Mouse (Mus musculus): Measurements from ENCODE around the gene Efcab9.

Efcab9 gene

DNA sequence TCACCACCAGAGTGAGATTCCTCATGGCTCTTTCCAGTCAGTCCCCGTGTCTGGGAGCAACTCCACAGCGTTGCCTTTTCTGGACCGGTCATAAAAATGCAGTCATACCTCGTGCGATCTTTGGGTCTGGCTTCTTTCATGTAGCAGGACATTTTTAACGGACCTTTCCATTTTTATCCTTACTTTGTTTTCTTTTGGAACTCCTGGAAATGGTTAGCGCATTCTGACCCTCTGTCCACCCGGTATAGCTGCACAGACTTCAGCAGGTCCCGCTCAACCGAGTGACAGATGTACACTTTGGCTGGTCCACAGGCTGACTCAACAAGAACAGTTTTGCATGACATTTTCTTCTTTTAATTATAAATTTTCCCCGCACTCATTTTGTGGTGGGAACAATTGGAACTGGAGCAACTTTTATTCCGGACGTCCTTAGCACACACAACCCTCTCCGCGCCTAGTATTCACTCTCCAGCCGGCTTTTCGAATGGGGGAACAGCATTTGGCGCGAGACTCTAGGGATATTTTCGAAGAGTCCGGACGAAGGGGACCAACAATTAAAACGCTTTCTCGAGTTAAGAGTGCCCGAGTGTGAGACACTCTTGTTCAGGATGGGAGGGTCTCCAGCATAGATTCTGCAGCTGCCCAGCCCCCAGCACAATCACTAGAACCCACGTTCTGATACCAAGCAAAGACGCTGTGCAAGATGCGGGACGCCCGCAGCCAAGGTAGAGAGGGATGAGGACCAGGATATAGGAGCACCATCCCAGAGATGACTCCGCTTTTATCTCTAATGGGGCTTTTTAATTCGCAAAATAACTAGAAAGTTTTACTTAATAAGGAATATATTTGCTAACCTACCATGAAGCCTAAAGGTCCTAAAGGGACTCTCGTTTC is at the start of gene Efcab9:
Gene Efcab9 (minus strand): TSS at position 211 of the 894 bp plus-strand sequence.
- in situ Hi-C loops (cut with MboI, MseI): loop anchor here (5.0 kb wide), 1 partner anchor 45 kb away; no protein-coding TSS in a partner anchor

DNA sequence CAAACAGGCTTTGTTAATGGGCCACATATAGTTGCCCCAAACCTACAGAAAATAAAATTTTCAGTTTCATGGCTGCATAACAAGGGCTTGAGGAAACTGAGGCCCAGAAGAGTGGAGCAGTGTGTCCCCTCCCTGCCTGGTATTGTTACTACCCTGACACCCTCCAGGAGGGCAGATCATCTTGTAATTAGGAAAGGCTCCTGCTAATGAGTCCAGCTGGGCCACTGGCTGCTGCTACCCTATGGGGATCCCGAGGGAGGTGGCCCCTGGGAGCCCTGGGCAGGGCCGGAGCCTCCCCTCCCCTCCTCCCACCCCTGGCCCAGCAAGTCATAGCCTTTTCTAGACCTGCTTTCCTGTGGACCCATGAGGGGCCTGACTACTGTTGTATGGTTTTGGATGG is 49.1 kb upstream of the Efcab9 start:
- in situ Hi-C loops (cut with MboI, MseI): no loop called here

GRCm38 (mm10) chr11:32580305-32580947 is 48.5 kb upstream of the Efcab9 start:
- in situ Hi-C loops (cut with MboI, MseI): no loop called here

DNA sequence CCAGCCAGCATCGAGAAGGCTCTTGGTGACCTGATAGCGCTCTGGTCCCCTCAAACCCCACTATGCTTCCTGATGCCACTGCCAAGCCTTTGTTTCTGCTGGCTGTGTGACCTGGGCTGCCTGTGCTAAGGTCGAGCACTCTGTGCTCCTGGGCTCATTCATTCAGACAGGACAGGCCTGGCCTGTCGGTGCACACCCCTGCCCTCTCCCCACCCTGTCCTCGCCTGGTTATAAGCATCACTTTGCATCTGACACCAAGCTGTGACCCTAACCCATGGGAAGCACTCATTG is 44.8 kb upstream of the Efcab9 start:
- in situ Hi-C loops (cut with MboI, MseI): loop anchor here (5.0 kb wide), 1 partner anchor 44 kb away; the partner anchor contains the start of genes Efcab9 and Stk10

GRCm38 (mm10) chr11:32575964-32576759 is 44.3 kb upstream of the Efcab9 start:
- in situ Hi-C loops (cut with MboI, MseI): loop anchor here (5.0 kb wide), 1 partner anchor 44 kb away; the partner anchor contains the start of genes Efcab9 and Stk10

DNA sequence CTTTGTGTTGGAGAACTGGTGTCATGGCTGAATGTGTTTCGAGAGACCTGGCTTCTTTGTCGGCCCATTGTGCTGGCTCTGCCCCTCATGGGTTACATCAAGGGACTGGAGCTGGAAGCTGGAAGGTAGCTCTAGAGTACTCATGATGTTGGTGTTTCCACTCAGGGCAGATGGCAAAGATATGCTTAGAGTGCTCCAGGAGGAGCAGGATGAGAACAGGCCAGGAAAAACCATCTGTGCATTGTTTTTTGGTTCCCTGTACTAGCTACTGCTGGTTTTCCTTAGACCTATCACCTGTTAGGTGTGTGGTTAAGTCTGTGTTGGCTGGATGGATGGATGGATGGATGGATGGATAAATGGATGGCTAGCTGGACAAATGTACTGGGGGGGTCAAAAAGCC is 41.8 kb upstream of the Efcab9 start:
- in situ Hi-C loops (cut with MboI, MseI): no loop called here

DNA sequence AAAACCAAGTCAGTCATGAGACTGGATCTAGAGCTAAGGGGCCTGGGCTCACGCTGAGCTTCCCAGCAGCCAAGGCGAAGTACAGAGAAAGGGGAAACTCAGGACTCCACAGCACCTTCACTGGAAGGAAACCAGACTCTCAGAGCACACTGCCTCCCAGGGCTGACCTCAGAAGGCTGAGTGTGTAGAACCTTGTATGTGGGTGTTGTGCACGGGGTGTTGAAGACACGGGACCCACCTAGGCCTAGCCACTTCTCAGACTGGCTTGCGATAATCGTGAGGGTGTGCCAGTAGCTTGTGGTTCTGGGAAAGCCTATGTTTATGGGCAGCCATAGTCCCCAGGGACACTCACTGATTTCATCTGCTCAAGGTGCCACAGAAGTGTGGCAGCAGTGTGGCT is 39.2 kb upstream of the Efcab9 start:
- in situ Hi-C loops (cut with MboI, MseI): no loop called here

DNA sequence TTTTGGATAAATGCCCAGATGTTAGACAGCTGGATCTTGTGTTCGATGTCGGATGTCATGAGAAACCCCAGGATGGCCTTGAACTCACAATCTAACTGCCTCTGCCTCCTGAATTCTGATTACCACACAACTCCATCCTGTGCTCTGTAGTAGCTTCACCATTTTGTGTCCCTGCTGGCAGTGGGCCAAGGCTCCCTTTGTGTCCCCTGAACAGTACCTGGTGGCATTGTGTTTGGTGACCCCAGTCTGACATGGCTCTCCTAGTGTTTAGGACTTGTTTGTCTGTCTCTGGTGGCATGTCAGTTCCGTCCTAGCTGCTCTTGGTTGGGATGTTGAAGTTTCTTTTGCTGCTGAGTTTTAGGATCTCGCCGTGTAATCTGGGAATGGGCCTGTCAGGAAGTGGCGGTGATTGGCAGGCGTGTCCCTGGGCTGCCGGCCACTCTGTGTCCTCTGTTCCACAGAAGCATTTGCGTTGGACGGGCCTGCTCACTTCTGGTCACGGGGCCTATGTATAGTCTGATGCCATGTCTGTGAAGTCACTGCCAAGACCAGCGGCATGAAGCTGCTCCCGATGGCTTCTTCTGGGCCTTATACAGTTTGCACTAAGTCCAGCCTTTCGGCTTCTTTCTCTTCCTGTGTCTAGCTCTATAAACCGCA is 36.9 kb upstream of the Efcab9 start:
- in situ Hi-C loops (cut with MboI, MseI): no loop called here

- in situ Hi-C loops (cut with MboI, MseI): no loop called here
Measured at GRCm38 (mm10) chr11:32568060-32568459, 36.2 kb upstream of the Efcab9 start.

DNA sequence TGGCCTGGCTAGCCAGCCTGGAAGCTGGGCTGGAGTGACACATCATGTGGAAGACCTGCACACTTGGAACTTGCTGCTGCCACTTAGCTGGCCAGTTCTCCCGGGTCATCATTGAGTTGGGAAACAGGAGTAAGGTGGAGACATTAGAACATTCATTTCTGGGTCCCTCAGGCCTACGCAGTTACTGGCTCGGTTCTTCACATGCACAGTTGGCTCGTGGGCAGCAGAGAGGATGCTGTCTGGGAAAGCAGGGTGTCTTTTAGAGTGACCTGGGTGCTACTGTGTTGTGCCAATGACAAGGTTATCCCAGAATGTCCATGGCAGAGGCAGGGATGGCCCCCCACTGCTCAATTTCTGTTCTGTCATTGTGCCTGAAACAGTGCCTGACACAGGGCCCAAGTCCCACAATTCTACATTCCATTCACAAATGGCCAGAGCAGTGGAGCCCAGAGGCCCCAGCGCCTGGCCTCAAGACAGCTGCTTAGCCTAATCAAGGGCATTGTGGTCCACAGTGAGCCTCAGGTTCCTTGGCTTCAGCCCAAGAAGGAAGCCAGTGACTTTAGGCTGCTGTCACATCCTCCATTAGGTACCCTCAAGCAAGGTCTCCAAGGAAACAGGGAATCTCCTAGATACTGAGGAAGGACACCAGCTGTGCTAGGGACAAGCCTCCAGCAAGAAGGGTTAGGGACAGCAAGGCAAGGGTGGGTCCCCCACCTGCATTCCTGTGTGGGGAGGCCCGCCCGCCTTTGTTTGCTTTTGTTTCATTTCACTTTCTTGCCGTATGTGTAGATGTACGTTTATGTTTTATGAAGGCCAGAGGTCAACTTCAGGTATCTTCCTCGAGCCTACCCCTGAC is 35.3 kb upstream of the Efcab9 start:
- in situ Hi-C loops (cut with MboI, MseI): no loop called here

- in situ Hi-C loops (cut with MboI, MseI): no loop called here
Measured at GRCm38 (mm10) chr11:32566184-32566583, 34.3 kb upstream of the Efcab9 start.

DNA sequence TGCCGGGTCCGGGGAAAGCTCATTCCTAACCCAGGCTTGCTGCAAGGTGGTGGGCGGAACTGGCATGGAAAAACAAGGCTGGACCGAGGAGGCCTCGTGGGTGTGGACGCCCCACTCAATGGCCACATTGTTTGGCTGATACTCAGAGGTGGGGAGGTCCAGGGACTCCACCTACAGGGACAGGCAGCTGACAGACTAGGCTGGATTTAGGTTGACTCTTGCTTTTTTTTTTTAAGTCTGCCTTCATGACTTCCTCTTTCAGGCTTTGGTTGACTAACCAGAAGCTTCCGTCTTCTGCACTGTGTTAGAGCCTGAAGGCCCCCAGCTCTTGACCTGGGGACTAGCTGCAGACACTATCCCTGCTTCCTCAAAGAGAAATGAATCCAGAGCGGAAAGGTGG is 33.2 kb upstream of the Efcab9 start:
- in situ Hi-C loops (cut with MboI, MseI): no loop called here

GRCm38 (mm10) chr11:32564629-32565028 is 32.7 kb upstream of the Efcab9 start:
- in situ Hi-C loops (cut with MboI, MseI): no loop called here

GRCm38 (mm10) chr11:32563660-32564059 is 31.8 kb upstream of the Efcab9 start:
- in situ Hi-C loops (cut with MboI, MseI): no loop called here

DNA sequence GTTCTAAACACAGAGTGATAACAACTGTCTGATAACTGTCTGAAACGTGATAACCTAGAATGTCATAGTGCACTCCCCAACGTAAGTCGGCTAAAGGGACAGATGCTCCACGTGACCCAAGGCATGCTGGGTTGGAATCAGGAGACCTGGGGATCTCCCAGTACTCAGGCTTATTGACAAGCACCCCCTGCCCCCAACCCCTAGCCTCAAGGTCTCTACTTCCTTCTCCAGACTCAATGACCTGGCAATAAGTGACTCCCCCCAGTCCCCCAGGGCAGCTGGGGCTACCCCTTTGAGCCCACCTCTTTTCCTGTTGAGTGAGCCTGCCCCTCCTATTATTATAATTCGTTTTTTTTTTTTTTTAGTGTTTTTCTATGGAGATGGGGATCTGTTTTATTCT is 30.8 kb upstream of the Efcab9 start:
- in situ Hi-C loops (cut with MboI, MseI): no loop called here

- in situ Hi-C loops (cut with MboI, MseI): no loop called here
Measured at GRCm38 (mm10) chr11:32561465-32562355, 29.8 kb upstream of the Efcab9 start.

- in situ Hi-C loops (cut with MboI, MseI): no loop called here
Measured at GRCm38 (mm10) chr11:32560015-32560770, 28.3 kb upstream of the Efcab9 start.

- in situ Hi-C loops (cut with MboI, MseI): no loop called here
Measured at GRCm38 (mm10) chr11:32558677-32559076, 26.8 kb upstream of the Efcab9 start.

DNA sequence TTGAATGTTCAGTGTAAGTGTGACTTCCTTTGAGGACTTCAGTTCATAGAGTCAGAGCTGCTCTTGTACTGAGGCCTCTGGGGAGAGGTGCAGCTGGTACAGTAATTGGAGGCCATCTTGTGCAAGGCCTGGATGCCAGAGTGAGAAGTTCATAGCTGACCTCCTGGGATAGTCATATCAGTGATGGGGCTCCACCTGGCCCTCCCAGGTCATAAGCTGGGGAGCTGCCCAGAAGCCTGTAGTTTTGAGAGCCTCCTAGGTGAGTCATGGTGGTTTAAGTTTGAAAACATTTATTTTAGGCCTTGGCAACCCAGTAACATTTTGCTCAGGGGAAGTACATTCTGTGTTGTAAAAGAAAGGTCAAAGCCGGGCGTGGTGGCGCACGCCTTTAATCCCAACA is 26.1 kb upstream of the Efcab9 start:
- in situ Hi-C loops (cut with MboI, MseI): no loop called here
